Mouse (Mus musculus) erythroblast, embryonic 14.5 days (primary cell): ENCODE measurements around the gene Bad. TPM values are rescaled to one million over a fixed set of nuclear protein-coding genes. Genes with fewer than 3 reads are reported as not detected.
A peak's percentile ranks its signal among the peaks of the same experiment; 100 is the strongest.

Experiments used
- H3K27me3 ChIP-seq: 2 replicates; pipeline ENCODE4 v1.6.1; 2012; ENCODE audit warnings: inconsistent platforms; ENCODE audit not compliant: control insufficient read depth
- H3K36me3 ChIP-seq: 2 replicates; pipeline ENCODE4 v1.6.1; 2012; ENCODE audit warnings: mild to moderate bottlenecking, inconsistent platforms; ENCODE audit not compliant: control insufficient read depth
- H3K4me1 ChIP-seq: 2 replicates; pipeline ENCODE4 v1.6.1; 2012; ENCODE audit warnings: inconsistent platforms; ENCODE audit not compliant: control insufficient read depth
- H3K4me3 ChIP-seq: replicated peaks from 2 replicates; pipeline ENCODE3; 2012; ENCODE audit warnings: moderate library complexity, mild to moderate bottlenecking, inconsistent platforms
- H3K9me3 ChIP-seq: 2 replicates; pipeline ENCODE4 v1.6.1; 2012; ENCODE audit warnings: low read length, inconsistent platforms, mixed read lengths; ENCODE audit not compliant: control insufficient read depth
- GATA1 ChIP-seq: IDR thresholded peaks from 2 replicates; pipeline ENCODE4 v1.6.1; 2012; ENCODE audit warnings: low read length, inconsistent platforms, mixed read lengths
- TAL1 ChIP-seq: IDR thresholded peaks from 3 replicates; pipeline ENCODE4 v1.6.1; 2012; ENCODE audit warnings: low read length, inconsistent platforms, mixed read lengths
- polyA plus RNA-seq: library from polyadenylated mRNA; stranded (reverse); fragments of >175 nt; gene quantifications from 2 replicates; pipeline ENCODE4 v1.2.3, GENCODE M21; 2012

Gene Bad
- polyA plus RNA-seq, 1 experiment, result 6.1 TPM

GRCm38 (mm10) chr19:6978639-6978974 is 36.9 kb downstream of the Bad start:
- peak overlapping the region; percentile 89 for H3K4me3 ChIP-seq
- H3K9me3 ChIP-seq, result no peaks in the 10 kb centered on the region
- peaks cover 74% of the 10 kb centered on the region for H3K4me1 ChIP-seq
- TF ChIP-seq GATA1, result no peak
- TF ChIP-seq TAL1, result no peak
- no peaks in the 10 kb centered on the region for H3K27me3 ChIP-seq
- peaks cover 37% of the 10 kb centered on the region for H3K36me3 ChIP-seq

DNA sequence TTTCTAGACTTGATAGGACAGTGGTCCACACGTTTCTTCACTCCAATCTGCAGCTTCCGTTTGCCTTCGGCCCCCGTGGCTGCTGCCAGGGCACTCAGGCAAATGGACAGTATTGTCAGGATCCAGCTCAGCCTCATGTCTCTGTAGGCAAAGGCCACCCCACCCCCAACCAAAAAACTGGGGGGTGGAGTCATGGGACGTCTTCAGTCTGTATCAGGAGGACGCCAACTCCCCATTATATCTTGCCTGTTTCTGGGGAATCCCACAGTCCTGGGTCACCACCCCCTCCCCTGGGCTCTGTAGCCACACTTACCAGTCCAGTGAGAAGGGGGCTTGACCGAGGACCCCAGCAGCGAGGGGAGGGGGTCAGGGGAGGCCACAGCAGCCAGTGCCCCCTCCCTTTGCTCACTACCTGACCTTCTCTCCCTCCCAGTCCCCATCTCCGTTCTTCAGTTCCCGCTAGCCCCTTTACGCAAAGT is 37.4 kb downstream of the Bad start:
- H3K27me3 ChIP-seq, result no peaks in the 10 kb centered on the region
- H3K4me3 ChIP-seq, result peak overlapping the region; percentile 89
- H3K4me1 ChIP-seq, result peaks cover 70% of the 10 kb centered on the region
- peaks cover 41% of the 10 kb centered on the region for H3K36me3 ChIP-seq
- H3K9me3 ChIP-seq, result no peaks in the 10 kb centered on the region
- TF ChIP-seq TAL1 (no peak), GATA1 (no peak)

GRCm38 (mm10) chr19:6979486-6980380 is 38.1 kb downstream of the Bad start:
- Histone ChIP-seq H3K27me3 (no peaks in the 10 kb centered on the region), H3K4me1 (peaks cover 64% of the 10 kb centered on the region), H3K9me3 (no peaks in the 10 kb centered on the region), H3K36me3 (peaks cover 46% of the 10 kb centered on the region), H3K4me3 (peak overlapping the region; percentile 89)
- TF ChIP-seq TAL1, result no peak
- no peak for TF ChIP-seq GATA1

- TF ChIP-seq GATA1, result no peak
- TF ChIP-seq TAL1, result no peak
- Histone ChIP-seq H3K36me3 (peaks cover 53% of the 10 kb centered on the region), H3K4me3 (peak within 1 kb of the TSS; percentile 89), H3K27me3 (no peaks in the 10 kb centered on the region), H3K9me3 (no peaks in the 10 kb centered on the region), H3K4me1 (peaks cover 66% of the 10 kb centered on the region)
These were observed 38.9 kb downstream of the Bad start, which contains the start of gene Fkbp2 for GRCm38 (mm10) chr19:6980381-6981093. Gene Fkbp2, minus strand, starts transcription at chr19:6980501.

- Histone ChIP-seq H3K27me3 (no peaks in the 10 kb centered on the region), H3K4me3 (peak overlapping the region; percentile 89), H3K4me1 (peaks cover 65% of the 10 kb centered on the region), H3K9me3 (no peaks in the 10 kb centered on the region), H3K36me3 (peaks cover 55% of the 10 kb centered on the region)
- TF ChIP-seq TAL1, result no peak
- no peak for TF ChIP-seq GATA1
These were observed 39.8 kb downstream of the Bad start for GRCm38 (mm10) chr19:6981465-6981864.

DNA sequence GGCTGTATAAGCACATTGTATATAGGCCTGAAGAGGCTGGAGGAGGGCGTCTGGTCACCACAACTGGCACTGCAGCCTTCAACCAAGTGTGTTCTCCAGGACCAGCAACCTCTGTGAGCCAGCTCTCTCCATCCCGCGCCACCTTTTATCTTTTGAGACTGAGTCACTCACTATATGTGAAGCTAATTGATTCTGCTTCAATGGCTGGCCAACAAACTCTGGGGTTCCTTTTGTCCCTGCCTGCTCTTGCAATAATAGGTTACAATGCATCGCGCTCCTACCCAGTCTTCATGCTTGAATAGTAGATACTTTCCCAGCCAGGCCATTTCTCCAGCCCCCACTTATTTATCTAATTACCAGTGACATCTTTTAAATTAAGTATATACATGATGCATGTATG is 42.0 kb downstream of the Bad start:
- Histone ChIP-seq H3K4me1 (peaks cover 64% of the 10 kb centered on the region), H3K27me3 (no peaks in the 10 kb centered on the region), H3K36me3 (peaks cover 35% of the 10 kb centered on the region), H3K4me3 (no peak overlapping the region), H3K9me3 (no peaks in the 10 kb centered on the region)
- no peak for TF ChIP-seq GATA1
- no peak for TF ChIP-seq TAL1

- Histone ChIP-seq H3K9me3 (no peaks in the 10 kb centered on the region), H3K27me3 (no peaks in the 10 kb centered on the region), H3K36me3 (peaks cover 38% of the 10 kb centered on the region), H3K4me3 (no peak overlapping the region), H3K4me1 (peaks cover 55% of the 10 kb centered on the region)
- no peak for TF ChIP-seq GATA1
These were observed 43.6 kb downstream of the Bad start for GRCm38 (mm10) chr19:6985300-6985699.

DNA sequence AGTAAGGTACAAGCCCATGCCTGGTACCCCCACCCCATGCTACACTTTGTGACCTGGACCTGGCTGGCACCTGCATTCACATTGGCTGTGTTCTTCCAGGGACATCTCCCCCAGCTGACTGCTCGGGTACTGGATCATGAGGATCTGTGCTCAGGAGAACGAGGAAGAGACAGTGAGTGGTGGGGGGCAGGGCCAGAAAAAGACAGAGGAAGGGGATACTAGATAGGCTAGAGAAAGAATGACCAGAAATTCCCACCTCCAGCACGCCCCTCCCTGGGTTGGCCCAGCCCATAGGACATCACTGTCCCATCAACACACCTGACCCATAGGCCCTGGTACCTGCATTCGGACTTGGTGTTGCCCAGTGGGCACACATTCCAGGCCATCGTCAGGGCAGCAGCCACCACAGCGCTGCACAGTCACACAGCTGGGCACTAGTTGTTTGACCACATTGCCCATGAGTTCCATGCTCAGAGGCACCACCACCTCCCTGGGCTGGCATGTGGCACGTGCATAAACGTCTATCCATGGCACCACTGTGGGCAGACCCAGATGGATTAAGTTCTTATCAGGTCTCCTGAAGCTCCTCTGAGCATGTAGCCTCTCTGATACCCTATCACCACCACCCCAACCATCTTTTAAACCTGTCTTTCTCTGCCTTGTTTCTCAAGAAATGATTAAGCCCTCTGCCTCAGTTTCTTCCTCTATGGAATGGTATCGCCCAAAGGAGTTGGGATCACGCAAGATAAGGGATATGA is 44.5 kb downstream of the Bad start:
- H3K4me3 ChIP-seq, result peak overlapping the region; percentile 66
- peaks cover 38% of the 10 kb centered on the region for H3K36me3 ChIP-seq

More for the DNA sequence above, 44.5 kb downstream of the Bad start:
- TF ChIP-seq GATA1 (no peak), TAL1 (no peak)
- H3K4me1 ChIP-seq, result peaks cover 52% of the 10 kb centered on the region
- H3K9me3 ChIP-seq, result no peaks in the 10 kb centered on the region
- H3K27me3 ChIP-seq, result no peaks in the 10 kb centered on the region
